Mouse (Mus musculus): ENCODE measurements around the gene Itga4. TPM values are rescaled to one million over a fixed set of nuclear protein-coding genes. Genes with fewer than 3 reads are reported as not detected.

Itga4 gene
- total RNA-seq, 1 experiment, result 1.2 TPM

GRCm38 (mm10) chr2:79267181-79267580 is 12.0 kb downstream of the Itga4 start:
- Histone ChIP-seq H3K27ac (ENCODE audit: insufficient read depth, low read depth, low read length, poor library complexity, severe bottlenecking) (no peak overlapping the region), H3K36me3 (ENCODE audit: control insufficient read depth, insufficient read depth, low read length, poor library complexity, severe bottlenecking) (no peaks in the 10 kb centered on the region), H3K9ac (ENCODE audit: insufficient read depth, low read depth, low read length, poor library complexity, severe bottlenecking) (no peak overlapping the region), H3K9me3 (ENCODE audit: control insufficient read depth, insufficient read depth, low read depth, low read length) (no peaks in the 10 kb centered on the region), H3K4me1 (ENCODE audit: control insufficient read depth in 2 of 2, insufficient read depth in 2 of 2, low read length in 2 of 2, poor library complexity in 1 of 2) (no peaks in the 10 kb centered on the region), H3K4me3 (ENCODE audit: insufficient read depth in 1 of 2, low read depth in 1 of 2, low read length in 2 of 2, poor library complexity in 1 of 2, severe bottlenecking in 1 of 2) (no peak overlapping the region)
- TF ChIP-seq HCFC1 (IDR thresholded peaks at IDR 0.05; ENCODE audit: borderline replicate concordance, insufficient read depth, low read length), result no peak
- no peak for TF ChIP-seq ZNF384 (IDR thresholded peaks at IDR 0.05; ENCODE audit: low read depth, low read length)
- TF ChIP-seq CHD2 (IDR thresholded peaks at IDR 0.05; ENCODE audit: low read depth, low read length), result no peak
- TF ChIP-seq MAFK (IDR thresholded peaks at IDR 0.05; ENCODE audit: insufficient read depth, low read depth, low read length), result no peak
- no peak for TF ChIP-seq ZC3H11A (IDR thresholded peaks at IDR 0.05; ENCODE audit: borderline replicate concordance, low read depth, low read length)
- in situ Hi-C loops (cut with MboI; ENCODE audit: low sequenced_read_pairs in 2 of 2, unreplicated experiment in 2 of 2), result loop anchor here in 1 of 2 experiments (25.0 kb wide), 1 partner anchor 305 kb away; no protein-coding TSS in a partner anchor
- no peak for DNase-seq (ENCODE audit: low read depth, low spot score)

GRCm38 (mm10) chr2:79268863-79269262 is 13.6 kb downstream of the Itga4 start:
- DNase-seq (ENCODE audit: low read depth, low spot score), result no peak
- no peaks in the 10 kb centered on the region for H3K9me3 ChIP-seq (ENCODE audit: control insufficient read depth, insufficient read depth, low read depth, low read length)
- in situ Hi-C loops (cut with MboI; ENCODE audit: low sequenced_read_pairs in 2 of 2, unreplicated experiment in 2 of 2), result loop anchor here in 1 of 2 experiments (25.0 kb wide), 1 partner anchor 307 kb away; no protein-coding TSS in a partner anchor
- no peak overlapping the region for H3K9ac ChIP-seq (ENCODE audit: insufficient read depth, low read depth, low read length, poor library complexity, severe bottlenecking)
- H3K27ac ChIP-seq (ENCODE audit: insufficient read depth, low read depth, low read length, poor library complexity, severe bottlenecking), result no peak overlapping the region
- H3K36me3 ChIP-seq (ENCODE audit: control insufficient read depth, insufficient read depth, low read length, poor library complexity, severe bottlenecking), result no peaks in the 10 kb centered on the region
- TF ChIP-seq ZC3H11A (IDR thresholded peaks at IDR 0.05; ENCODE audit: borderline replicate concordance, low read depth, low read length) (no peak), ZNF384 (IDR thresholded peaks at IDR 0.05; ENCODE audit: low read depth, low read length) (no peak), CHD2 (IDR thresholded peaks at IDR 0.05; ENCODE audit: low read depth, low read length) (no peak), MAFK (IDR thresholded peaks at IDR 0.05; ENCODE audit: insufficient read depth, low read depth, low read length) (no peak), HCFC1 (IDR thresholded peaks at IDR 0.05; ENCODE audit: borderline replicate concordance, insufficient read depth, low read length) (no peak)
- no peaks in the 10 kb centered on the region for H3K4me1 ChIP-seq (ENCODE audit: control insufficient read depth in 2 of 2, insufficient read depth in 2 of 2, low read length in 2 of 2, poor library complexity in 1 of 2)
- no peak overlapping the region for H3K4me3 ChIP-seq (ENCODE audit: insufficient read depth in 1 of 2, low read depth in 1 of 2, low read length in 2 of 2, poor library complexity in 1 of 2, severe bottlenecking in 1 of 2)

- in situ Hi-C loops (cut with MboI; ENCODE audit: low sequenced_read_pairs in 2 of 2, unreplicated experiment in 2 of 2), result loop anchor here in 1 of 2 experiments (25.0 kb wide), 1 partner anchor 308 kb away; no protein-coding TSS in a partner anchor
- H3K9ac ChIP-seq (ENCODE audit: insufficient read depth, low read depth, low read length, poor library complexity, severe bottlenecking), result no peak overlapping the region
- H3K27ac ChIP-seq (ENCODE audit: insufficient read depth, low read depth, low read length, poor library complexity, severe bottlenecking), result no peak overlapping the region
- no peaks in the 10 kb centered on the region for H3K4me1 ChIP-seq (ENCODE audit: control insufficient read depth in 2 of 2, insufficient read depth in 2 of 2, low read length in 2 of 2, poor library complexity in 1 of 2)
- TF ChIP-seq CHD2 (IDR thresholded peaks at IDR 0.05; ENCODE audit: low read depth, low read length), result no peak
- TF ChIP-seq MAFK (IDR thresholded peaks at IDR 0.05; ENCODE audit: insufficient read depth, low read depth, low read length), result no peak
- TF ChIP-seq ZC3H11A (IDR thresholded peaks at IDR 0.05; ENCODE audit: borderline replicate concordance, low read depth, low read length), result no peak
- TF ChIP-seq ZNF384 (IDR thresholded peaks at IDR 0.05; ENCODE audit: low read depth, low read length), result no peak
- no peak for TF ChIP-seq HCFC1 (IDR thresholded peaks at IDR 0.05; ENCODE audit: borderline replicate concordance, insufficient read depth, low read length)
- no peaks in the 10 kb centered on the region for H3K36me3 ChIP-seq (ENCODE audit: control insufficient read depth, insufficient read depth, low read length, poor library complexity, severe bottlenecking)
- DNase-seq (ENCODE audit: low read depth, low spot score), result no peak
- H3K9me3 ChIP-seq (ENCODE audit: control insufficient read depth, insufficient read depth, low read depth, low read length), result no peaks in the 10 kb centered on the region
- no peak overlapping the region for H3K4me3 ChIP-seq (ENCODE audit: insufficient read depth in 1 of 2, low read depth in 1 of 2, low read length in 2 of 2, poor library complexity in 1 of 2, severe bottlenecking in 1 of 2)
These were observed 14.9 kb downstream of the Itga4 start for GRCm38 (mm10) chr2:79270034-79270535.

GRCm38 (mm10) chr2:79271838-79272237 is 16.6 kb downstream of the Itga4 start:
- H3K27ac ChIP-seq (ENCODE audit: insufficient read depth, low read depth, low read length, poor library complexity, severe bottlenecking), result no peak overlapping the region
- in situ Hi-C loops (cut with MboI; ENCODE audit: low sequenced_read_pairs in 2 of 2, unreplicated experiment in 2 of 2), result loop anchor here in 1 of 2 experiments (25.0 kb wide), 1 partner anchor 310 kb away; no protein-coding TSS in a partner anchor
- no peak for TF ChIP-seq MAFK (IDR thresholded peaks at IDR 0.05; ENCODE audit: insufficient read depth, low read depth, low read length)
- TF ChIP-seq ZC3H11A (IDR thresholded peaks at IDR 0.05; ENCODE audit: borderline replicate concordance, low read depth, low read length), result no peak
- no peak for TF ChIP-seq HCFC1 (IDR thresholded peaks at IDR 0.05; ENCODE audit: borderline replicate concordance, insufficient read depth, low read length)
- no peak for TF ChIP-seq CHD2 (IDR thresholded peaks at IDR 0.05; ENCODE audit: low read depth, low read length)
- no peak for TF ChIP-seq ZNF384 (IDR thresholded peaks at IDR 0.05; ENCODE audit: low read depth, low read length)

More at GRCm38 (mm10) chr2:79271838-79272237, 16.6 kb downstream of the Itga4 start:
- Histone ChIP-seq H3K4me3 (ENCODE audit: insufficient read depth in 1 of 2, low read depth in 1 of 2, low read length in 2 of 2, poor library complexity in 1 of 2, severe bottlenecking in 1 of 2) (no peak overlapping the region), H3K9me3 (ENCODE audit: control insufficient read depth, insufficient read depth, low read depth, low read length) (no peaks in the 10 kb centered on the region), H3K4me1 (ENCODE audit: control insufficient read depth in 2 of 2, insufficient read depth in 2 of 2, low read length in 2 of 2, poor library complexity in 1 of 2) (no peaks in the 10 kb centered on the region), H3K36me3 (ENCODE audit: control insufficient read depth, insufficient read depth, low read length, poor library complexity, severe bottlenecking) (no peaks in the 10 kb centered on the region), H3K9ac (ENCODE audit: insufficient read depth, low read depth, low read length, poor library complexity, severe bottlenecking) (no peak overlapping the region)
- no peak for DNase-seq (ENCODE audit: low read depth, low spot score)

Data from ES-E14 (cell line).